Mouse (Mus musculus) neural tube, embryonic 10.5 days (tissue): ENCODE measurements around the gene Trhr2.
A peak's percentile ranks its signal among the peaks of the same experiment; 100 is the strongest.

Source experiments
- DNase-seq: peaks from one replicate; pipeline ENCODE4 v3.0.0-alpha.2; 2017; ENCODE audit warnings: low spot score; ENCODE audit errors: extremely low spot score

Gene Trhr2

DNA sequence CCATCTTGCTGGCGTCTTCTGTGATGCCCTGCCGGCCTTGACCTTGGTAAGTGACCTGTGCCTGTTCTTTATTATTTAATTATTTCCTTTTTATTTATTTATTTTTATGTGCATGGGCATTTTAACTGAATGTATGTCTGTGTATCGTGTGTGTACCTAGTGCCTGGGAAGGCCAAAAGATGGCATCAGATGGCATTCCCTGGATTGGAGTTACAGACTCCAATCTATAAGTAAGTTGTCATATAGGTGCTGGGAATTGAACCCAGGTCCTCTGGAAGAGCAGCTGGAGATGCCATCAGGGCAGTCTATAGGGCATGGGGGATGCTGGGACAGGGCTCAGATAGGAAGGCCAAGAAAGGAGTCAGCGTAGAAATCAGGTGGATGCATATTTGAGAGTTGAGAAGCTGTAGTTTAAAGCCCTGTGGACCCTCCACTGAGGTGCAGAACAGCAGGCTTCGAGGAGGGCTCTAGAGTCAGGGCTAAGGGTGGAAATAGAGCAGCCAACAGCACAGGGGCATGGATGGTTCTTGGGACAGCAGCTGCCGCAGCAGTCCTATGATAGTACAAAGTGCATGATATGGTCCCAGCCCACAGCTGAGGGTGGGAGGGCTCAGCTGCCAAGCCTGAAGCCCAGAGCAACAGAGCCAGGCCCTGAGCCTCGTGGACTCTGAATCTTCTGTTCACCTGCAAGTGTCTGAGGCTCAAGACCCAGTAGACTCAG, at the start of gene Trhr2:
Gene Trhr2 (minus strand): TSS at position 51 of the 721 bp plus-strand sequence.
- DNase-seq: no peak

DNA sequence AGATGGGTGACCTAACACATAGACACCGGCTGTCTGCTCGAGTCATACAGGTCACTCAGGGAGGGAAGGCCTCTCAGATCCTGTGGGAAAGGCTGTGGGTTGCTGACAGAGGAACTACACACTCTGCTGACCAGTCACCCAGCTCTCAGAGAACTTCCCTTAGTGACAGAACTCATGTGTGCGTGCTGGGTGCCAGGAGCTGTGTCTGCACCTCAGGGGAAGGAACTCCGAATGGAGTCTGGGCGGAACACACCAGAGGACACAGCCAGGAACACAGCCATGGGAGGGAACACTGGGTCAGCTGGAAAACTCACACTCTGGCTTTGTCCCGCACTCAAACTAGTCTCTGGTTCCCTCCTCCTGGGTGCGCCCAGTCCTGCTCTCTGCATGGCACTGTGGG, 47.1 kb upstream of the Trhr2 start:
- DNase-seq: no peak

DNA sequence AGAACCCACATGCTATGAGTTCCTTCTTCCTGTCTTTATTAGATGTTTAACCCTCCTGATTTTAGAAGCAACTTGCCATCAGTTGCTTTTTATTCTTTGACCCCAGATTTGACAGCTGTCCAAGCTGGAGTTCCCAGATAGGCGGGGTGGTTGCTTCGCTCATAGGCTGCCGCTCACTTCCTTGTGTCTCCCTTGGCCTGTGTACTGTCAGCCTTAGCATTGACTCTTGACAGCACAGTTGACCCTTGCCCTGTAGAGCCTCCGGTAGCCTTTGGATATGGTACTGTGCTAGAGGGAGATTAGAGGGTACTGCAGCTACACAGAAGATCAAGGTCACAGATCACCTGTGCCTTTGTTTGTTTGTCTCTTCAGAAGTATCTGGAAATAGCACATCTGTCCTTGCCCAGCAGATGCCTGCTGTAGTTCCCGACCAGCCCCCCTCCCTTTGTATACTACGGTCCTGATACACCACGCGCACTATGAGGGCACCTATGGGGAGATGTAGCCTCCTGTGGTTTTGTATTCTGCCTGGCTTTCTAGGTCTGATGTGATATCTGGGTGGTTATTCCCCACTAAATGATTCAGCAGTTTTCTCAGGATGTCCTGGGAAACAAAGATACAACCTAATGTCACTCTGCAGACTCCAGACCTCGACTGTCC, 44.7 kb upstream of the Trhr2 start:
- no peak for DNase-seq

DNA sequence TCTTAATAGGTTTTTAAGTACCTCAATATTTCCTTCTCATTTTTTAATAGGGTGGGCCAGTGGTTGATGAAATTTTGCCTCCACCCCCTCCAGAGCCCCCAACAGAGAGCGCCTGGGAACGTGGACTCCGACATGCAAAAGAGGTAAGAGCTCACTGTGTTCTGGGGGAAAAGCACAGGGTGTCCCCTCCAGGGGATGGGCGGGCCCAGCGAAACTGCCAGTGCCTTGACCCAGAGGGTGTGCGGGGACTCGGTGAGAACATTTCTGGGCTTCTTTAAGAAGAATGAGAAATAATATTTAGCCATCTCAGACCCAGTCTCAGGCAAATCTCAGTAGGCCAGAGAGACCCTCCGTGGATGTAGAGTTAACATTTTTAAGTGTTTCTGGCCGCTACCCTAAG, 37.6 kb upstream of the Trhr2 start:
- no peak for DNase-seq

DNA sequence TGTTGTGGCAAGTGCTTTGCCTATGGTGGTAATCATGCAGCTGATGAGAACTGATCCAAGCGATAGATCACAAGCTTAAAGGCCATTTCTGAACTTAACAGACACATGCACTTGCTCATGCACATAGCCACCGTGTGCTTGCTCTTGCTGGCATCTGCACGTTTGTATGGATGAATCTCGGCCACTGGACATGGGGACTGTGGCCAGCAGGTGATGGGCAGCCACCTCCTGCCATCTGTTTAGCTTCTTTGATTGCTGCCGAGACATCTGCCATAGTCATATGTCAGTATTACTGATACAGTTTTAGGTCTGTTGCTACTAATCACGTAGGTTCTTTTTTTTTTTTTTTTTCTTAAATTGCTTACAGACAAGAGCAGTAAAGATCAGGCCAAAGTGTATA, 34.7 kb upstream of the Trhr2 start:
- no peak for DNase-seq

DNA sequence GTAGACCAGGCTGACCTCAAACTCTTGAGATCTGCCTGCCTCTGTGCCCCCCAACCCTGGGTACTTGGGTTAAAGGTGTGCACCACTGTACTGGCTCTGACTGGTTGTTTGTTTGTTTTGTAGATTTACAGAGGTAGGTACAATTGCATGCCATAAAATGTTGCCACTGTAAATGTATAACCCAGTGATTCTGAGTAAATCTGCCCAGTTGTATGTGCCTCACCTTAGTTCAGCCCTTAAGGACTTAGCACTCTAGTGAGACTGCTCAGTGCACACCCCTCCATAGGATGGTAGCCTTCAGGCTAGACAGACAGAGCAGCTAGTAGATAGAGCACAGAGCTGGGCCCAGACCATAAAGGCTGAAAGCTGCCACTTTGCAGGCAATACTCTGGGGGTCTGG, 33.2 kb upstream of the Trhr2 start:
- no peak for DNase-seq

DNA sequence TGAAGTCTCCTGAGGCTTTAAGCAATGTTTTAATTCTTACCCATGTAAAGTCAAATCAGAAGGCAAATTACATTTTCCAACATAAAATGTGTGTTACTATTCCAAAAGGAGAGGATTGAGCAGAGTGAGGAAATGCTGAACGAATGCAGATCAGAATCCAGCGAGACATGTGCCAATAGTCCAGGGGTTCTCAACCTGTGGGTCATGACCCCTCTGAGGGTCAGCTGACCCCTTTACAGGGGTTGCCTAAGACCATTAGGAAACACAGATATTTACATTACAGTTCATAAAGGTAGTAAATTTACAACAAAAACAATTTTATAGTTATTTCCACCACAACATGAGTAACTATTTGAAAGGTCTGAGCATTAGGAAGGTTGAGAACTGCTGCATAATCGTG, 30.2 kb upstream of the Trhr2 start:
- no peak for DNase-seq

DNA sequence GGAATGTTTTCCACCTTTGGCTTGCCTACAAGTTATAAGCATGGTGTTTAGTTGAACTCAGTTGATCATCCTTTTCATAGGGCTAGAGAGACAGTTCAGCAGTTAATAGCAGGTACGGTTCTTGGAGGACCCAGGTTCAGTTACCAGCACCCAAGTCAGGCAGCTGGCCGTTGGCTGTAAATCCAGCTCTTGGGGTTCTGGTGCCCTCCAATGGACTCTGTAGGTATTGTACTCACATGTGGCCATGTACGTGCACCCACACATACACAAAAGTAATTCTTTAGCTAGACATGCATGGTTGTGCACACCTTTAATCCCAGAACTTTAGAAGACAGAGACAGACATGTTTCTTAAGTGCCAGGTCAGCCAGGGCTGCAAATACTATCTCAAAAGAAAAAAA, 28.8 kb upstream of the Trhr2 start:
- no peak for DNase-seq

DNA sequence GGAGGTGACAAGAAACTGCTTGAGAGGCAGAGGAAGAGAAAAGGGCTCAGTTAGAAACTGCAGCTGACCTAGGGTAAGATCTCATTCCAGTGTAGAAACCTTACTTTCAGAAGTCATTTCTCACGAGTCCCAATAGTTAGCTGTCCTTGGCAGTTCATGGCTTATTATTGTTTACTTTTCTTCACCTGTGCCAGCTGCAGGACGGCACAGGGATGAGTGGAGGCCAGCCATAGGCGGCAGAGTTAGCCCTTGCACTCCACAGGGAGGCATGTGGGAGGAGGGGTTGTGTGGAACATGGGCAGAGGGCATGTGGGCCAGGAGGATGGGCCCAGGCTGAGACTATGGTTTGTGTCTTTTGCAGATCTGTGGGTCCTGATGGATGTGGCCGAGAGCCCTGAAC, 22.5 kb upstream of the Trhr2 start:
- no peak for DNase-seq

DNA sequence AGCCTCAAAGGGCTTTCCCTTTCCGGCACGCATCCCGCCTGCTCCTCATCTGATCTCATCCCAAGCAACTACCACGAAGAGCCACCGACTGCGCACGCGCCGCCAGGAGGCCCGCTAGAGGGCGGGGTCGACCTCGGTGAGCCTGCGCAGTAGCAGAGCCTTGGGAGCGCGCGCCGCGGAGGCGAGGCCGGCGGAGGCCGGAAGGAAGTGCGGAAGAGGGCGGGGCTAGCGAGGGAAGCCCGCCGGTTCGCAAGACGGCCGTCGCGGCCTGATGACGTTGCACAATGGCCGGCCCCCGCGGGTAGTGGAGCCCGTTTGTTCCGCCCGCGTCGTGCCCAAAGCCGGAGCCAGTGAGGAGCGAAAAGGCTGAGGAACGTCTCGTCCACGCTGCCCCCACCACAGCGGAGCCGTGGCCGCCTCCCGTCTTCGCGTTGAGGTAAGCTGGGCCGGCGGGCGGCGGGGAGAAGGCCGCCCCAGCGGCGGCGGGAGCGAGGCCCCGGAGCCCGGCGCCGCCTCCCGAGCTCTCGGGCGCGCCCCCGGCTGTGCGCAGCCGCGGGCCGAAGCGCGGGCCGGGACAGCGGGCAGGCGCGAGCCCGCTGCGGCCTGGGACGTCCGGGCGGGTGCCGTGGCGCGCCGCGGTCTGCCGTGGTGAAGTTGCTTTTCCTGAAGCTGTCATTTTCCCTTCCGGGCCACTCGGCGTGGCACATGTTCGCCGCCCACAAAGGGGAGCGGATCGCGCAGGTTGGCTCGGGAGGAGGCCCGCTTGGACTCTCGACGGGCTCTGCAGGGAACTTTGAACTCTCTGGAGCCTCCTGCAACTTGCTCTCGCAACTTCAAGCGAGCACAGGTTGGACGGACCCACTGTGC, 16.1 kb upstream of the Trhr2 start, which contains the start of gene Zc3h18:
Gene Zc3h18 (plus strand): TSS at position 245 of the 867 bp plus-strand sequence.
- DNase-seq: peak; percentile 100

DNA sequence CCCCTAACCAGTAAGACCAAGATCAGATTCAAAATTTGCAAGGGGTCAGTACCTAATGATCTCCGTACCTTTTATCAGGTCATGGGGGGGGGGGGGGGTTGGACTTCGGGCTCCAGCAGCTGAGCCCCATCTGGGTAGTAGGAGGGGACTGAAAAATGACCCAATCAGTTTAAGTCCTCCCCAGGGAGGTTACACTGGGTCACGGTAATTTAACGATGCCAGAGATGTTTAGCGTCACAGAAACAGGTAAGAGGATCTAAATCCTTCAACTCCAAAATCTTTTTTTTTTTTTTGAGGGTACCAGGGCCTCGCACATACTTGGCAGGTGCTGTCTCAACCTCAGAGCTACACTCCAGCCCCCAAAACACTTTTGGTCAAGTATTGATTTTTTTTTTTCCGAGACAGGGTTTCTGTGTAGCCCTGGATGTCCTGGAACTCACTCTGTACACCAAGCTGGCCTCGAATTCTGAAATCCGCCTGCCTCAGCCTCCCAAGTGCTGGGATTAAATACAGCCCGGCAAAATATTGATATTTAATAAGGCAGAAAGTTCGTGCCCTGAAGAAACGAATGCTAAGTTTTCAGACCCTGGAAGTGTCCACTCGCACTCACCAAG, 15.3 kb upstream of the Trhr2 start:
- DNase-seq: no peak

DNA sequence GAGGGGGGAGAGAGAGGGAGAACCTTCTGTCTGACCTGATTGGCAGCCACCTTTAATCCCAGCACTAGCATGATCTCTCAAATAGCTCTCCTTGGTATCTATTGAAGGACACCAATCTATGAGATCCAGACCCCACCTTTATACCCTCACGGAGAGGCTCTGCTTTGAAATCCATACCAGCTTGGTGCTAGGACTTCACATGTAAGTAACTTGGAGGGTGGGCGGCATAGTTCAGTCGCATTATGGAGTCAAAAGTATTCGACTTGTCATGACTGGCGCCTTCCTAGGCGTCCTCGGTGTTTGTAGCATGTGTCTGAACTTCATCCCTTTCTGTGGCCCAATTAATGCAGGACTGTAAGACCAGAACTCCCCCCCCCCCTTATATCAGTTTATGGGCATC, 14.8 kb upstream of the Trhr2 start:
- no peak for DNase-seq

DNA sequence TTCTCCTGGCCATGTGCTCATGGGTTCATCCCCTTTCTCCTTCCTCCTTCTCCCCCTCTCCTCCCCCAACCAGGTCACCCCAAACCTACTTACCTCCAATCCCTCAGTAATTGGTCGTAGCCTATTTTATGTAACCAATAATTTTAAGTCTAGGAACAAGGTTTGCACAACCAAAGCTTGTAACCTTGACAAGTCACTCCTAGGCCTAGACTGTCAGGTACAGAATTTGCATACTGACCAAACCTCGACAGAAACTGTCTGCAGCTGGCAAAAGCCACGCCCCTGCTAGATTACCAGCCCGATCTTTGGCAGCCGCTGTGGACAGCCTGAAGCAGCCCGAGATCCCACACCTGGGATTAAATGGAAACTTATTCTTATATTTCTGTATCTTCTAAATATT, 11.2 kb upstream of the Trhr2 start:
- DNase-seq: no peak

DNA sequence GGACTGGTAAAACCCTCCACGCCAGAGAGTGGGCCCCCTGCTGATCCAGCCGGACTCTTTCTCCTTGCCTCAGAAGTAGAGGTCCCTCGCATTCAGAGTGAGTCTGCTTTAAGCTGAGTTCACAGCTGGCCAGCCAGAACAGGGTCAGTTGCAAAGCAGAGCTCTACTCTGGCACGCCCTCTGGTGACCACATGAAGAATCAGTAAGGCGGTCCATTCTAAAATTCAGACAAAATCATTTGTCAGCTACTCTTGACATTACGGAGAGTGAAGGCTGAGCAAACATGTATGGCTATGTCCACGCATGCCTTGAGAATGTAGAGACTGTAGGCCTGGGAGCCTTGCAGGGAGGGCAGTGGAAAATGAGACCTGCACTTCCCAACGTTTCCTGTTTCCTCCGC, 9.1 kb upstream of the Trhr2 start:
- peak; percentile 63 for DNase-seq

DNA sequence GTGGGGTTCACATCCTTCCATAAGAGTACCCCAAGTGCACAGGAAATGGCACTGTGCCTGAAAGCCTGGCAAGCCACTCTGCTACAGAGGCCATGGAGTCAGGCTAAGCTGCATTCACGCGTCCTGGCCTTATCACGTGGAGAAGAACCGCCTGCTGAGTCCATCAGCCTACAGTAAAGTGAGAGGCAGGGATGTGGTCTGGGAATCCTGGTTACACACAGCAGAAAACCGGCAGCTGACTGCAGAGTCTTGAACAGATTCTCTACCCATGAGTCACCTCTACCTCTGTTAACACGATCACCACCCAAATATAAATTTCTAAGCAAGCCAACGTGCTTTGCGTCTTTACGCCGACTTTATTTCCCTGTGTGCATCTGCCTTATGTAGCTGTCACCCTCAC, 7.9 kb upstream of the Trhr2 start:
- no peak for DNase-seq

DNA sequence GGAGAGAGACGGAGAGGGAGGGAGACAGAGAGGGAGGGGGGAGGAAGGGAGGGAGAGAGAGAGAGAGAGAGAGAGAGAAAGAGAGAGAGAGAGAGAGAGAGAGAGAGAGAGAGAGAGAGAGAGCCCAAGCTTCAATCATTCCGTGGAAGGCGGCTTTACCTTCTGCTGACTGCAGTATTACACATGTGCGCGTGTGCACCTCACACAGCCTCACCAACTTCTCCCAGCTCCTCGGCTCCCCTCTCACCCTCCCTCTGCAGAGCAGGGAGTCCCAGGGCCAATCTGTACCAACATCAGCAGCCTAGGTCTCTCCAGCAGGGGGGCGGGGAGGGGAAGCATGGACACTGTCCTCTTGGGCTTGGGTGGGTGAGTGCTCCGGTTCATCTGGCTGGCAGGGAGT, 2.4 kb upstream of the Trhr2 start:
- DNase-seq: no peak

DNA sequence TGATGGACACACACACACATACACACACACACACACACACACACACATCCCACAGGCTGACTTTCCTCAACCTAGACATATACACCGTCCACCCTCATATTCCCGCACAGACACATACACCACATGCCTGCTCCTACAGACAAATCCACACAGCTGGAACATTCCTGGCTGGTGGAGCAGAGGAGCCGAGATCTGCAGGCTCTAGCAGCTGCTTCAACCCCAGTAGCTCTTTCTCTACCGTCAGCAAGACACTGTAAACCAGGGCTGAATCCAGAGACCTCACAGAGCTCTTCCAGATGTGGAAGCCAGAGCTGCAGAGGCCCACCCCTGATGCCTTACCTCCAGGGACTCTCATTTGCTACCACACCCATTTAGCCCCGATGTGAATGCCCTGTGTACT, 1.7 kb upstream of the Trhr2 start:
- no peak for DNase-seq

DNA sequence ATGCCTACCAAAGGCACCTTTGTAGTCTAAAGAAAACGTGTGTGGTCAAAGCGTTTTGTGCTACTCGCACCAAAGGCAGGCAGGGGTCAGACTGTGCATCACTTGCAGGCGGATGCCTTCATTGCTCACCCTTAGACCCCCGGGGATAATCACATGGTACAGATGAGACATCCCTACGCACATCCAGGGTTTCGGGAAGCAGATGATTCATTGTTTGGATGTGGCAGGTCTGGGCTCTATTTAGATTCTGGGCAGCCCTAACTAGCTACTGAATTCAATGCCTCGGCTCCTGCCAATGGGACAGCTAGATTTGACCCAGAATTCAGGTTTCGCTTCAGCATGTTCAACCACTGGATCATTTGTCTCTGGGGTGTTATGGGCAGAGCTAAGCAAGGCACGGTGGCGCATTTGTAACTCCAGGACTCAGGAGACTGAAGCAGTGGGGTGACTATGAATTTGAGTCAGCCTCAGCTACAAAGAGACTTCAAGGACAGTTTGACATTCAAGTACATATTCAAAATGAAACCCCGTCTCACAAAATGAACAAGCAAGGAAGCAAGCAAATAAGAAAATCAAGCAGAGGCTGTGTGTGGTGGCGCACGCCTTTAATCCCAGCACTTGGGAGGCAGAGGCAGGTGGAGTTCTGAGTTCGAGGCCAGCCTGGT, 1.3 kb downstream of the Trhr2 start:
- no peak for DNase-seq

DNA sequence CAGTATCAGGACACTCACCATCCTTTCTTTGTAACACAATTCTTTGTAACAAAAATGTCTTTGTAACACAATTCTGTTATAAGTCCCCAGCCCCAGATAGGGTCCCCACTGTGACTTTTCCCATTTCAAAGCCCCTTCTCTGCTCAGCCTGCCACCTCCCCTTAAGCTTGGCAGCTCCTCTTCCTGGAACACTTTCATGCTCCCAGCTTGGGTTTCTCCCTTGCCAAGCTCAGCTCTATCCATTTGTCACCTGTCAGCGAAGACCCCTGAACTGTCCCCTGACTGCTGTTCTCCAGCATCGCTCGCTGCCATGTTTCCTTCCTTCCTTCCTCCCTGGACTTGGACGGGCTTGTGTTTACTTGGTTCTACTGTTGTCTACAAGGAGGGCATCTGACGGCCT, 2.9 kb downstream of the Trhr2 start:
- no peak for DNase-seq

DNA sequence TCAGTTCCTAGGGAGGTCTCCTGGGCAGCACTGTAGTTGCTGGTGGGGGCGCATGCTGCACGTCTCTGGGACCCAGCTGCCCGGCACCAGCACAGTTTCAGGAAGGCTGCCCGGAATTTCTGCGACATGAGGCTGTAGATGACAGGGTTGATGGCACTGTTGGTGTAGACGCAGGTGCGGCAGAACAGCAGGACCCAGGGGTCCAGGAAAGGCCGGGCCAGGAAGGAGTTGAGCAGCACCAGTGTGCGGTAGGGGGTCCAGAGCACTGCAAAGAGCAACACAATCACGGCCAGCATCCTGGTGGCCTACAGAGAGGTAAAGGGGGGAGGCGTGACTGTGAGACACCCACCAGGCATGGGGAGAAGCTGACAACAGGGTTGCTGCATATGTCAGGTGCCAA, 3.3 kb downstream of the Trhr2 start:
- DNase-seq: no peak
